Mouse (Mus musculus): ENCODE results near the gene Chd9. TPM values are rescaled to one million over a fixed set of nuclear protein-coding genes. Genes with fewer than 3 reads are reported as not detected.

Chd9 gene
- total and polyA plus RNA-seq, 2 experiments from 2014 or later, result 103 to 112 TPM

GRCm38 (mm10) chr8:91038637-91039036 is 210.5 kb downstream of the Chd9 start:
- WGBS, result 95% methylated on average over 1 of the region's 1 CpGs
- Histone ChIP-seq H3K9ac (replicated peaks; ENCODE audit: low read length) (no peak overlapping the region), H3K36me3 (ENCODE audit: insufficient read depth, low read length) (peaks cover 70% of the 10 kb centered on the region), H3K4me2 (ENCODE audit: low read depth, low read length) (no peak overlapping the region), H3K4me1 (ENCODE audit: insufficient read depth, low read length) (no peaks in the 10 kb centered on the region), H3K4me3 (ENCODE audit: low read length) (no peak overlapping the region), H3K27me3 (ENCODE audit: insufficient read depth, low read length) (no peaks in the 10 kb centered on the region), H3K9me3 (ENCODE audit: low read length) (no peaks in the 10 kb centered on the region), H3K27ac (no peak overlapping the region)
- ATAC-seq, result no peak
- TF ChIP-seq CTCF (IDR thresholded peaks at IDR 0.05; ENCODE audit: low read depth), result no peak
- no peak for DNase-seq (ENCODE audit: low spot score)

- Histone ChIP-seq H3K36me3 (ENCODE audit: insufficient read depth, low read length) (peaks cover 41% of the 10 kb centered on the region), H3K4me2 (ENCODE audit: low read depth, low read length) (no peak overlapping the region), H3K9ac (replicated peaks; ENCODE audit: low read length) (no peak overlapping the region), H3K27ac (no peak overlapping the region), H3K4me3 (ENCODE audit: low read length) (no peak overlapping the region), H3K27me3 (ENCODE audit: insufficient read depth, low read length) (no peaks in the 10 kb centered on the region), H3K4me1 (ENCODE audit: insufficient read depth, low read length) (no peaks in the 10 kb centered on the region), H3K9me3 (ENCODE audit: low read length) (no peaks in the 10 kb centered on the region)
- DNase-seq (ENCODE audit: low spot score), result no peak
- TF ChIP-seq CTCF (IDR thresholded peaks at IDR 0.05; ENCODE audit: low read depth), result no peak
- ATAC-seq, result no peak
- WGBS, result 83% methylated on average over 4 of the region's 4 CpGs
Observed at GRCm38 (mm10) chr8:91046370-91046769, 218.2 kb downstream of the Chd9 start.

GRCm38 (mm10) chr8:91051037-91051436 is 222.9 kb downstream of the Chd9 start:
- H3K36me3 ChIP-seq (ENCODE audit: insufficient read depth, low read length), result peaks cover 15% of the 10 kb centered on the region; the same call in 1 of the 2 replicates
- H3K27me3 ChIP-seq (ENCODE audit: insufficient read depth, low read length), result no peaks in the 10 kb centered on the region
- peak; percentile 91 for DNase-seq (ENCODE audit: low spot score)
- no peak overlapping the region for H3K9ac ChIP-seq (replicated peaks; ENCODE audit: low read length)
- H3K4me3 ChIP-seq (ENCODE audit: low read length), result no peak overlapping the region
- H3K4me2 ChIP-seq (ENCODE audit: low read depth, low read length), result no peak overlapping the region
- no peaks in the 10 kb centered on the region for H3K9me3 ChIP-seq (ENCODE audit: low read length)
- no peaks in the 10 kb centered on the region for H3K4me1 ChIP-seq (ENCODE audit: insufficient read depth, low read length)
- peak overlapping the region; percentile 60; the same call in 1 of the 2 replicates for H3K27ac ChIP-seq
- ATAC-seq, result peak; percentile 68
- no peak for TF ChIP-seq CTCF (IDR thresholded peaks at IDR 0.05; ENCODE audit: low read depth)
- WGBS, result 20% methylated on average over 8 of the region's 8 CpGs

- no peak for DNase-seq (ENCODE audit: low spot score)
- Histone ChIP-seq H3K9ac (replicated peaks; ENCODE audit: low read length) (no peak overlapping the region), H3K4me1 (ENCODE audit: insufficient read depth, low read length) (no peaks in the 10 kb centered on the region), H3K27me3 (ENCODE audit: insufficient read depth, low read length) (no peaks in the 10 kb centered on the region), H3K4me3 (ENCODE audit: low read length) (no peak overlapping the region), H3K27ac (no peak overlapping the region), H3K4me2 (ENCODE audit: low read depth, low read length) (no peak overlapping the region), H3K9me3 (ENCODE audit: low read length) (no peaks in the 10 kb centered on the region), H3K36me3 (ENCODE audit: insufficient read depth, low read length) (peaks cover 8% of the 10 kb centered on the region; the same call in 1 of the 2 replicates)
- no peak for TF ChIP-seq CTCF (IDR thresholded peaks at IDR 0.05; ENCODE audit: low read depth)
- 92% methylated on average over 4 of the region's 4 CpGs for WGBS
- ATAC-seq, result no peak
Observed at GRCm38 (mm10) chr8:91054418-91054817, 226.3 kb downstream of the Chd9 start.

- H3K4me2 ChIP-seq (ENCODE audit: low read depth, low read length), result no peak overlapping the region
- H3K9me3 ChIP-seq (ENCODE audit: low read length), result no peaks in the 10 kb centered on the region
- no peaks in the 10 kb centered on the region for H3K27me3 ChIP-seq (ENCODE audit: insufficient read depth, low read length)
- H3K4me1 ChIP-seq (ENCODE audit: insufficient read depth, low read length), result no peaks in the 10 kb centered on the region
- no peak for TF ChIP-seq CTCF (IDR thresholded peaks at IDR 0.05; ENCODE audit: low read depth)
- no peak overlapping the region for H3K9ac ChIP-seq (replicated peaks; ENCODE audit: low read length)
- H3K4me3 ChIP-seq (ENCODE audit: low read length), result no peak overlapping the region
- H3K27ac ChIP-seq, result no peak overlapping the region; the same call in 1 of the 2 replicates
- 40% methylated on average over 3 of the region's 3 CpGs for WGBS
- H3K36me3 ChIP-seq (ENCODE audit: insufficient read depth, low read length), result peaks cover 8% of the 10 kb centered on the region; the same call in 1 of the 2 replicates
- 0 out of 2 replicates have a peak, but pooled peaks have one; percentile 38 for ATAC-seq
- peak; percentile 61 for DNase-seq (ENCODE audit: low spot score)
Observed at GRCm38 (mm10) chr8:91056848-91057247, 228.7 kb downstream of the Chd9 start.

GRCm38 (mm10) chr8:91059086-91059578 is 231.0 kb downstream of the Chd9 start:
- Histone ChIP-seq H3K4me1 (ENCODE audit: insufficient read depth, low read length) (no peaks in the 10 kb centered on the region), H3K9me3 (ENCODE audit: low read length) (no peaks in the 10 kb centered on the region), H3K9ac (replicated peaks; ENCODE audit: low read length) (no peak overlapping the region), H3K27me3 (ENCODE audit: insufficient read depth, low read length) (no peaks in the 10 kb centered on the region), H3K36me3 (ENCODE audit: insufficient read depth, low read length) (0 out of 2 replicates have a peak, but pooled peaks cover 3% of the 10 kb centered on the region), H3K4me2 (ENCODE audit: low read depth, low read length) (no peak overlapping the region), H3K27ac (no peak overlapping the region), H3K4me3 (ENCODE audit: low read length) (no peak overlapping the region)
- no peak for TF ChIP-seq CTCF (IDR thresholded peaks at IDR 0.05; ENCODE audit: low read depth)
- DNase-seq (ENCODE audit: low spot score) (peak; percentile 57), ATAC-seq (0 out of 2 replicates have a peak, but pooled peaks have one; percentile 56)

GRCm38 (mm10) chr8:91059884-91060510 is 231.8 kb downstream of the Chd9 start:
- H3K9ac ChIP-seq (replicated peaks; ENCODE audit: low read length), result no peak overlapping the region
- 0 out of 2 replicates have a peak, but pooled peaks cover 2% of the 10 kb centered on the region for H3K36me3 ChIP-seq (ENCODE audit: insufficient read depth, low read length)
- no peak overlapping the region for H3K27ac ChIP-seq
- no peak for TF ChIP-seq CTCF (IDR thresholded peaks at IDR 0.05; ENCODE audit: low read depth)
- no peak overlapping the region for H3K4me3 ChIP-seq (ENCODE audit: low read length)
- ATAC-seq (no peak), DNase-seq (ENCODE audit: low spot score) (no peak)
- no peaks in the 10 kb centered on the region for H3K27me3 ChIP-seq (ENCODE audit: insufficient read depth, low read length)
- no peaks in the 10 kb centered on the region for H3K9me3 ChIP-seq (ENCODE audit: low read length)
- 89% methylated on average over 7 of the region's 7 CpGs for WGBS
- no peak overlapping the region for H3K4me2 ChIP-seq (ENCODE audit: low read depth, low read length)
- no peaks in the 10 kb centered on the region for H3K4me1 ChIP-seq (ENCODE audit: insufficient read depth, low read length)

Data from hindbrain, postnatal 0 days (tissue).